Mouse (Mus musculus) lung, postnatal 14 days (tissue): ENCODE measurements around the gene Calb2.

Source experiments
- DNase-seq: peaks from one replicate; pipeline ENCODE4 v3.0.0; 2021

Gene Calb2

GRCm38 (mm10) chr8:110102653-110103052 is 65.4 kb downstream of the Calb2 start, which contains the start of gene Gm17720:
Gm17720 (minus strand) TSS chr8:110102753.
- no peak for DNase-seq

- DNase-seq = no peak
These were observed 66.3 kb downstream of the Calb2 start for GRCm38 (mm10) chr8:110101676-110102075.

GRCm38 (mm10) chr8:110100907-110101306 is 67.1 kb downstream of the Calb2 start, which contains the start of gene Gm21964:
Gm21964 (plus strand) TSS chr8:110101207.
- DNase-seq = no peak

GRCm38 (mm10) chr8:110091869-110092268 is 76.1 kb downstream of the Calb2 start:
- DNase-seq = peak; percentile 25
